ENCODE assay signal across 8 mouse cellular contexts in genomic region chr5:103680381-103680780, GRCm38 (mm10). TPM values are rescaled to one million over a fixed set of nuclear protein-coding genes. Genes with fewer than 3 reads are reported as not detected.
A peak's percentile ranks its signal among the peaks of the same experiment; 100 is the strongest.
DNase-seq lines count a peak whose midpoint lies in the region; ATAC-seq and TF ChIP-seq lines count a peak whose summit lies in the region.

No protein-coding gene starts in this region.

- H3K4me3 ChIP-seq in bone marrow macrophage, adult 2 months (ENCODE audit: insufficient read depth, low read length): no peak overlapping the region
- H3K4me3 ChIP-seq in embryonic fibroblast, embryonic 13.5 days (ENCODE audit: insufficient read depth, low read length): no peak overlapping the region
- H3K4me3 ChIP-seq in hindbrain, postnatal 0 days (ENCODE audit: low read length): no peak overlapping the region

- intact Hi-C loops in left cerebral cortex, postnatal 4 days (cut with DNase I): loop anchor here (5.0 kb wide), 1 partner anchor 137 kb away; no protein-coding TSS in a partner anchor

- no peaks in the 10 kb centered on the region for H3K27me3 ChIP-seq in hindbrain, postnatal 0 days (ENCODE audit: insufficient read depth, low read length)

- no peak for ATAC-seq in hindbrain, postnatal 0 days

- DNase-seq in urinary bladder, postnatal 25 days (ENCODE audit: low spot score): peak; percentile 75
- DNase-seq in urinary bladder, adult 2 months (ENCODE audit: low spot score): no peak
- DNase-seq in hindbrain, postnatal 0 days (ENCODE audit: low spot score): peak; percentile 68
- DNase-seq in left cerebral cortex, postnatal 4 days: peak; percentile 51
- peak; percentile 66 to 77 for DNase-seq in natural killer cell, adult 2 months (ENCODE audit: low spot score in 2 of 2)
- DNase-seq in thymus, postnatal 0 days (ENCODE audit: low spot score): peak; percentile 89

- TF ChIP-seq CTCF in bone marrow macrophage, adult 2 months (IDR thresholded peaks at IDR 0.05; ENCODE audit: low read depth, low read length): peak; percentile 57
- TF ChIP-seq CTCF in embryonic fibroblast, embryonic 13.5 days (IDR thresholded peaks at IDR 0.05; ENCODE audit: borderline replicate concordance, insufficient read depth, low read length): peak; percentile 80
- TF ChIP-seq CTCF in hindbrain, postnatal 0 days (IDR thresholded peaks at IDR 0.05; ENCODE audit: low read depth): peak; percentile 79

- no peak overlapping the region for H3K4me2 ChIP-seq in hindbrain, postnatal 0 days (ENCODE audit: low read depth, low read length)

- WGBS in hindbrain, postnatal 0 days: 43% methylated on average over 4 of the region's 4 CpGs

- no peak for TF ChIP-seq POLR2A in bone marrow macrophage, adult 2 months (IDR thresholded peaks at IDR 0.05; ENCODE audit: borderline replicate concordance, low read depth, low read length)
- TF ChIP-seq POLR2A in embryonic fibroblast, embryonic 13.5 days (IDR thresholded peaks at IDR 0.05; ENCODE audit: low read depth, low read length): no peak

- no peak overlapping the region for H3K9ac ChIP-seq in hindbrain, postnatal 0 days (replicated peaks; ENCODE audit: low read length)

- H3K27ac ChIP-seq in bone marrow macrophage, adult 2 months (ENCODE audit: insufficient read depth, low read depth, low read length): no peak overlapping the region
- no peak overlapping the region for H3K27ac ChIP-seq in embryonic fibroblast, embryonic 13.5 days (ENCODE audit: insufficient read depth, low read length)
- H3K27ac ChIP-seq in hindbrain, postnatal 0 days: no peak overlapping the region

- H3K9me3 ChIP-seq in hindbrain, postnatal 0 days (ENCODE audit: low read length): no peaks in the 10 kb centered on the region

- peaks cover 10% of the 10 kb centered on the region for H3K4me1 ChIP-seq in bone marrow macrophage, adult 2 months (ENCODE audit: control insufficient read depth, insufficient read depth, low read length)
- H3K4me1 ChIP-seq in embryonic fibroblast, embryonic 13.5 days (ENCODE audit: control insufficient read depth, insufficient read depth, low read length): no peaks in the 10 kb centered on the region
- no peaks in the 10 kb centered on the region for H3K4me1 ChIP-seq in hindbrain, postnatal 0 days (ENCODE audit: insufficient read depth, low read length)

- H3K36me3 ChIP-seq in hindbrain, postnatal 0 days (ENCODE audit: insufficient read depth, low read length): no peaks in the 10 kb centered on the region

RNA-seq across cellular contexts. Expression of gene Aff1, which starts 11.8 kb away (rescaled TPM):
- 9.4 and 22.0 TPM in 2 replicates for polyA plus RNA-seq in urinary bladder, adult 2 months (2012; rRNA removed)
- 44.1 and 45.3 TPM in 2 replicates for polyA plus RNA-seq in bone marrow macrophage, adult 2 months (2012; ENCODE audit: insufficient read depth, insufficient read length, missing spikeins)
- 50.1 and 56.7 TPM in 2 replicates for polyA plus RNA-seq in embryonic fibroblast, embryonic 13.5 days (2011; ENCODE audit: insufficient read length, low read depth, missing spikeins)
- total RNA-seq in hindbrain, postnatal 0 days (2014; rRNA removed): 4.0 and 4.1 TPM in 2 replicates
- 1.3 and 2.6 TPM in 2 replicates for polyA plus RNA-seq in hindbrain, postnatal 0 days (2015; fragmentation: Nextera tagmentation; extraction: Ambion mirVana)
- 1 to 10 TPM; 4.9 to 6.3 TPM for total RNA-seq in left cerebral cortex, postnatal 4 days (2021)
- polyA plus RNA-seq in thymus, postnatal 0 days (2015; fragmentation: Nextera tagmentation; extraction: Ambion mirVana): 18.9 and 21.9 TPM in 2 replicates

RNA-seq across cellular contexts. Expression of gene 1700016H13Rik, which starts 24.6 kb away (rescaled TPM):
- 0.24 and 0.43 TPM in 2 replicates for polyA plus RNA-seq in urinary bladder, adult 2 months (2012; rRNA removed)
- not detected in 2 replicates for polyA plus RNA-seq in bone marrow macrophage, adult 2 months (2012; ENCODE audit: insufficient read depth, insufficient read length, missing spikeins)
- not detected in 2 replicates for polyA plus RNA-seq in embryonic fibroblast, embryonic 13.5 days (2011; ENCODE audit: insufficient read length, low read depth, missing spikeins)
- total RNA-seq in hindbrain, postnatal 0 days (2014; rRNA removed): 0.37 TPM in 1 of 2 replicates, not detected in the other
- polyA plus RNA-seq in hindbrain, postnatal 0 days (2015; fragmentation: Nextera tagmentation; extraction: Ambion mirVana): 0.13 TPM in 1 of 2 replicates, not detected in the other
- total RNA-seq in left cerebral cortex, postnatal 4 days (2021): under 1 TPM in 1 of 2 experiments, not detected in 1; 0.24 TPM
- polyA plus RNA-seq in thymus, postnatal 0 days (2015; fragmentation: Nextera tagmentation; extraction: Ambion mirVana): 0.09 and 0.18 TPM in 2 replicates

RNA-seq across cellular contexts. Expression of gene Slc10a6, which starts 51.2 kb away (rescaled TPM):
- 7.5 and 7.9 TPM in 2 replicates for polyA plus RNA-seq in urinary bladder, adult 2 months (2012; rRNA removed)
- polyA plus RNA-seq in bone marrow macrophage, adult 2 months (2012; ENCODE audit: insufficient read depth, insufficient read length, missing spikeins): not detected in 2 replicates
- not detected in 2 replicates for polyA plus RNA-seq in embryonic fibroblast, embryonic 13.5 days (2011; ENCODE audit: insufficient read length, low read depth, missing spikeins)
- total RNA-seq in hindbrain, postnatal 0 days (2014; rRNA removed): 0.18 and 0.63 TPM in 2 replicates
- polyA plus RNA-seq in hindbrain, postnatal 0 days (2015; fragmentation: Nextera tagmentation; extraction: Ambion mirVana): 0.16 and 0.26 TPM in 2 replicates
- not detected for total RNA-seq in left cerebral cortex, postnatal 4 days (2021)
- polyA plus RNA-seq in thymus, postnatal 0 days (2015; fragmentation: Nextera tagmentation; extraction: Ambion mirVana): 0.21 and 0.30 TPM in 2 replicates
